Mouse (Mus musculus): Measurements from ENCODE around the gene Zfp706.

GRCm38 (mm10) chr15:37002276-37002675, 5.3 kb downstream of the Zfp706 start:
- TF ChIP-seq CTCF (conservative IDR thresholded peaks at IDR 0.05; ENCODE audit: low read length) (no peak), NANOG (IDR thresholded peaks at IDR 0.05; ENCODE audit: borderline replicate concordance, low read length) (no peak)

Data from E14TG2a.4 (cell line).